Mouse (Mus musculus) spleen, adult 2 months (tissue): Measurements from ENCODE around the gene Shank2.

Experiments used
- CTCF ChIP-seq: fragments of 200-500 bp; IDR thresholded peaks from 2 replicates; pipeline ENCODE4 v1.5.1; 2011; ENCODE audit warnings: mild to moderate bottlenecking, inconsistent platforms; ENCODE audit not compliant: insufficient read depth, insufficient read length, insufficient replicate concordance; ENCODE audit errors: extremely low read depth
- POLR2A ChIP-seq: fragments of 200-500 bp; IDR thresholded peaks from 2 replicates; pipeline ENCODE4 v1.6.1; 2011; ENCODE audit warnings: low read depth, low read length, inconsistent platforms

GRCm38 (mm10) chr7:144426594-144426993 lies 424.9 kb downstream of the Shank2 start:
- no peak for TF ChIP-seq CTCF
- TF ChIP-seq POLR2A, result no peak
